Mouse (Mus musculus): ENCODE measurements around the gene Gm49450.

GRCm38 (mm10) chr15:98958901-98959420 is 5.6 kb upstream of the Gm49450 start:
- TF ChIP-seq CTCF (IDR thresholded peaks at IDR 0.05) (no peak), POLR2A (IDR thresholded peaks at IDR 0.05; ENCODE audit: insufficient read depth, low read depth, low read length) (no peak)
